Mouse (Mus musculus) forebrain, embryonic 16.5 days (tissue): Measurements from ENCODE around the gene Itpripl1. TPM values are rescaled to one million over a fixed set of nuclear protein-coding genes. Genes with fewer than 3 reads are reported as not detected.
"Not testable (repeated sequence)": the region's sequence is repeated elsewhere in the genome, so short reads cannot be mapped to it uniquely, and the experiment has no call there.

Source experiments
- ATAC-seq: fragments of 200-750 bp; cut with Nextera tagmentation; 2 replicates; pipeline ENCODE4 v1.8.0; 2017; ENCODE audit warnings: mild to moderate bottlenecking, moderate library complexity
- H3K27ac ChIP-seq: fragments of 300-500 bp; sonication (generic); 2 replicates; pipeline ENCODE4 v1.5.1; 2014; ENCODE audit warnings: low read length, control low read depth
- H3K27me3 ChIP-seq: fragments of 300-500 bp; sonication (generic); replicated peaks from 2 replicates; pipeline ENCODE4 v1.6.1; 2014; ENCODE audit warnings: low read length; ENCODE audit not compliant: control insufficient read depth, insufficient read depth
- H3K36me3 ChIP-seq: fragments of 300-500 bp; sonication (generic); 2 replicates; pipeline ENCODE4 v1.6.1; 2014; ENCODE audit not compliant: control insufficient read depth, insufficient read depth
- H3K4me1 ChIP-seq: fragments of 300-500 bp; sonication (generic); replicated peaks from 2 replicates; pipeline ENCODE4 v1.6.1; 2014; ENCODE audit warnings: low read length; ENCODE audit not compliant: control insufficient read depth, insufficient read depth
- H3K4me2 ChIP-seq: fragments of 300-500 bp; sonication (generic); 2 replicates; pipeline ENCODE4 v1.6.1; 2014; ENCODE audit warnings: mild to moderate bottlenecking, low read length, control low read depth
- H3K4me3 ChIP-seq: fragments of 300-500 bp; sonication (generic); replicated peaks from 2 replicates; pipeline ENCODE4 v1.5.1; 2014; ENCODE audit warnings: mild to moderate bottlenecking, low read length, control low read depth
- H3K9ac ChIP-seq: fragments of 300-500 bp; sonication (generic); replicated peaks from 2 replicates; pipeline ENCODE4 v1.6.1; 2014; ENCODE audit warnings: low read depth, low read length, control low read depth
- H3K9me3 ChIP-seq: fragments of 300-500 bp; sonication (generic); 2 replicates; pipeline ENCODE4 v1.6.1; 2016; ENCODE audit warnings: low read length; ENCODE audit not compliant: control insufficient read depth
- WGBS: fragments of 180-500 bp; shearing (Covaris S2); extraction: QIAGEN DNeasy Blood & Tissue Kit; methylation state at CpG from one replicate; pipeline ENCODE4 v1.1.7; 2014; 5-methylcytosine and 5-hydroxymethylcytosine counted together
- polyA plus RNA-seq: library from polyadenylated mRNA; unstranded; fragments of >200 nt; fragmentation: Nextera tagmentation; extraction: Ambion mirVana; gene quantifications from 2 replicates; pipeline ENCODE4 v1.2.1, GENCODE M21; 2015

Gene Itpripl1
- polyA plus RNA-seq, 1 experiment from 2014 or later, result 16.5 TPM

GRCm38 (mm10) chr2:127139605-127140004 is 3.6 kb downstream of the Itpripl1 start:
- no peak for ATAC-seq
- 100% methylated on average over 1 of the region's 1 CpGs for WGBS
- Histone ChIP-seq H3K27ac (no peak overlapping the region), H3K4me1 (peaks cover 24% of the 10 kb centered on the region), H3K4me3 (no peak overlapping the region), H3K27me3 (no peaks in the 10 kb centered on the region), H3K9me3 (no peaks in the 10 kb centered on the region), H3K4me2 (no peak overlapping the region), H3K9ac (no peak overlapping the region), H3K36me3 (no peaks in the 10 kb centered on the region)

- Histone ChIP-seq H3K9ac (no peak overlapping the region), H3K4me1 (peaks cover 28% of the 10 kb centered on the region), H3K4me3 (no peak overlapping the region), H3K27ac (no peak overlapping the region), H3K9me3 (no peaks in the 10 kb centered on the region), H3K36me3 (no peaks in the 10 kb centered on the region), H3K4me2 (no peak overlapping the region), H3K27me3 (no peaks in the 10 kb centered on the region)
- ATAC-seq, result no peak
- WGBS, result 90% methylated on average over 8 of the region's 8 CpGs
Measured at GRCm38 (mm10) chr2:127139094-127139493, 4.1 kb downstream of the Itpripl1 start.

- no peak for ATAC-seq
- Histone ChIP-seq H3K4me2 (no peak overlapping the region), H3K9me3 (no peaks in the 10 kb centered on the region), H3K9ac (no peak overlapping the region), H3K4me3 (no peak overlapping the region), H3K27me3 (no peaks in the 10 kb centered on the region), H3K27ac (no peak overlapping the region), H3K36me3 (no peaks in the 10 kb centered on the region), H3K4me1 (peaks cover 25% of the 10 kb centered on the region)
- 88% methylated on average over 4 of the region's 4 CpGs for WGBS
Measured at GRCm38 (mm10) chr2:127138449-127138848, 4.8 kb downstream of the Itpripl1 start.

- no peak overlapping the region for H3K27ac ChIP-seq
- no peak overlapping the region for H3K4me3 ChIP-seq
- 74% methylated on average over 10 of the region's 10 CpGs for WGBS
Measured at GRCm38 (mm10) chr2:127137838-127138420, 5.3 kb downstream of the Itpripl1 start.

GRCm38 (mm10) chr2:127136979-127137378 is 6.3 kb downstream of the Itpripl1 start:
- WGBS, result under 1% methylated on average over 5 of the region's 5 CpGs
- H3K27me3 ChIP-seq, result no peaks in the 10 kb centered on the region
- no peaks in the 10 kb centered on the region for H3K9me3 ChIP-seq
- H3K4me2 ChIP-seq, result peak overlapping the region; percentile 4
- H3K27ac ChIP-seq, result peak overlapping the region; percentile 32; the same call in 1 of the 2 replicates
- no peak overlapping the region for H3K9ac ChIP-seq
- H3K4me3 ChIP-seq, result no peak overlapping the region
- H3K4me1 ChIP-seq, result peaks cover 24% of the 10 kb centered on the region
- ATAC-seq, result peak; percentile 41
- H3K36me3 ChIP-seq, result no peaks in the 10 kb centered on the region

More at GRCm38 (mm10) chr2:127137838-127138420, 5.3 kb downstream of the Itpripl1 start:
- peaks cover 28% of the 10 kb centered on the region for H3K4me1 ChIP-seq
- H3K9me3 ChIP-seq, result no peaks in the 10 kb centered on the region
- no peaks in the 10 kb centered on the region for H3K36me3 ChIP-seq
- H3K4me2 ChIP-seq, result no peak overlapping the region
- H3K27me3 ChIP-seq, result no peaks in the 10 kb centered on the region
- ATAC-seq, result no peak
- H3K9ac ChIP-seq, result no peak overlapping the region

GRCm38 (mm10) chr2:127135255-127135654 is 8.0 kb downstream of the Itpripl1 start:
- peaks cover 26% of the 10 kb centered on the region for H3K4me1 ChIP-seq
- H3K9ac ChIP-seq, ATAC-seq, H3K4me2 ChIP-seq, H3K36me3 ChIP-seq, H3K4me3 ChIP-seq, H3K27me3 ChIP-seq, H3K9me3 ChIP-seq, H3K27ac ChIP-seq: not testable (repeated sequence)
- WGBS, result 34% methylated on average over 2 of the region's 3 CpGs

- peak within 1 kb of the TSS; percentile 84 for H3K27ac ChIP-seq
- peak within 1 kb of the TSS; percentile 85 for H3K4me2 ChIP-seq
- ATAC-seq, result peak; percentile 92
- H3K4me3 ChIP-seq, result peak within 1 kb of the TSS; percentile 92
- H3K4me1 ChIP-seq, result peaks cover 26% of the 10 kb centered on the region
- H3K9ac ChIP-seq, result peak within 1 kb of the TSS; percentile 76
- no peaks in the 10 kb centered on the region for H3K36me3 ChIP-seq
- H3K9me3 ChIP-seq, result no peaks in the 10 kb centered on the region
- WGBS, result 1% methylated on average over 57 of the region's 57 CpGs
- H3K27me3 ChIP-seq, result no peaks in the 10 kb centered on the region
Measured at GRCm38 (mm10) chr2:127133621-127134461, 9.4 kb downstream of the Itpripl1 start, which contains the start of gene Ncaph. TSS of gene Ncaph (minus strand) at chr2:127133954.

- H3K9ac ChIP-seq, result no peak overlapping the region
- 70% methylated on average over 8 of the region's 8 CpGs for WGBS
Measured at GRCm38 (mm10) chr2:127131353-127131752, 11.9 kb downstream of the Itpripl1 start.

GRCm38 (mm10) chr2:127128926-127129325 is 14.3 kb downstream of the Itpripl1 start:
- Histone ChIP-seq H3K27ac (no peak overlapping the region), H3K9ac (no peak overlapping the region), H3K4me1 (peaks cover 14% of the 10 kb centered on the region), H3K36me3 (0 out of 2 replicates have a peak, but pooled peaks cover 2% of the 10 kb centered on the region), H3K9me3 (no peaks in the 10 kb centered on the region), H3K27me3 (no peaks in the 10 kb centered on the region), H3K4me2 (no peak overlapping the region), H3K4me3 (no peak overlapping the region)
- 84% methylated on average over 5 of the region's 5 CpGs for WGBS
- ATAC-seq, result no peak

More at GRCm38 (mm10) chr2:127131353-127131752, 11.9 kb downstream of the Itpripl1 start:
- H3K27ac ChIP-seq, result no peak overlapping the region
- no peak for ATAC-seq
- no peaks in the 10 kb centered on the region for H3K9me3 ChIP-seq
- H3K4me3 ChIP-seq, result no peak overlapping the region
- H3K36me3 ChIP-seq, result no peaks in the 10 kb centered on the region
- no peaks in the 10 kb centered on the region for H3K27me3 ChIP-seq
- H3K4me2 ChIP-seq, result no peak overlapping the region
- peaks cover 18% of the 10 kb centered on the region for H3K4me1 ChIP-seq
